Mouse (Mus musculus) gastrocnemius, postnatal 14 days (tissue): Measurements from ENCODE around the gene Fam149a. TPM values are rescaled to one million over a fixed set of nuclear protein-coding genes. Genes with fewer than 3 reads are reported as not detected.
A peak's percentile ranks its signal among the peaks of the same experiment; 100 is the strongest.

Experiments used
- DNase-seq: peaks from one replicate; pipeline ENCODE4 v3.0.0; 2021; ENCODE audit warnings: mixed read lengths
- intact Hi-C: fragments of 180-260 bp; cut with DNase I; formaldehyde crosslinking; loops from one replicate; pipeline ENCODE4 v1.15.1; 2025; ENCODE audit warnings: low total_unique reads
- long read RNA-seq, 2 experiments: library from polyadenylated mRNA; stranded (forward); transcript quantifications; one replicate each; pipeline ENCODE4 v2.0.0; 2021
- total RNA-seq, 2 experiments: library from RNA; stranded (reverse); gene quantifications; 2 replicates each; pipeline ENCODE4 v1.2.3; 2021

Gene Fam149a
- 1 to 10 TPM; 3.2 to 3.7 TPM for total RNA-seq
- long read RNA-seq, experiment 1, transcript Fam149a-203 (14 exons, 2,661 nt): major isoform, 5 of 6 reads
- long read RNA-seq, experiment 1, partial matches to known transcripts: 1 of 6 reads
- long read RNA-seq, experiment 1, other reads (novel, unspliced or antisense): 0 of 6 reads
- long read RNA-seq, experiment 2, transcript Fam149a-203 (14 exons, 2,661 nt): major isoform, 6 of 7 reads
- long read RNA-seq, experiment 2, partial matches to known transcripts: 0 of 7 reads
- long read RNA-seq, experiment 2, other reads (novel, unspliced or antisense): 1 of 7 reads

DNA sequence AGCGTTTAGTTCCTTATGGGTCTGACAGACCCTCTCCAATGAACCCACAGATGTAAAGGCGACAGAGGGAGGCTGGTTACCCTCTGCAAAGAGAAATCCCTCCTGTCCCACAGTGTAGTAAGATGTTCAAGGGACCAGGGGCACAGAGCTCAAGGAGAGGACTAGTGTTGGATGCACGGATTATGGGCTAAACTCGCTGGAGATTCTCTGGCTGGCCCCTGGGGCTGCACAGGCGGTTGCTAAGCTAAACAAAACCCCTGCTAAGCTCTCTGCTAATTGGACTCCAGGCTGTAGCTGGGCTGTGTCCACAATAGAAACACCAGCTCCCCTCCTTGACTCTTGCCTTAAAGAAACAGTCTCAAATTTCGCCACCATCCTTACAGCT lies at the start of gene Fam149a:
Gene Fam149a, minus strand, starts transcription at position 329 of the 385 bp plus-strand sequence.
- intact Hi-C loops: no loop called here
- no peak for DNase-seq

GRCm38 (mm10) chr8:45420151-45420550 lies 38.1 kb upstream of the Fam149a start:
- DNase-seq: no peak
- intact Hi-C loops: no loop called here

DNA sequence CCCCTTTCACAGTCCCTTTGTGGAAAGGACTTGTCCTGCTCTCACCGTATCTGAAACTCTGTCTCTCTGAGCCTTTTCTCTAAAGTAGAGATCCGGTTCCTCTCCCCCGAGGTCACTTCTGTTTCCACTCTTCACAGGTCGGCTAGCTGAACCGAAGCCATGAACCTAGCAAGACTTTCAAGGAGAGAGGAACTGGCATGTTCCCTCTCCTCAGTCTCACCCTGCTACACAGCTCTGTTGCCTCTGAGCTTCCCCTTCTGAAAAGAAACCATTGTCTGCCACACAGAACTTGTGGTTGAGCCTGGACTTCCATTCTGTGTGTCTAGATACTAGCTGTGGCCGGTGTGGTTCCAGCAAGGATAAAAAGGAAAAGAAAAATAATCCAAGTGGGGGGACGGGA lies 32.9 kb upstream of the Fam149a start:
- intact Hi-C loops: no loop called here
- no peak for DNase-seq

DNA sequence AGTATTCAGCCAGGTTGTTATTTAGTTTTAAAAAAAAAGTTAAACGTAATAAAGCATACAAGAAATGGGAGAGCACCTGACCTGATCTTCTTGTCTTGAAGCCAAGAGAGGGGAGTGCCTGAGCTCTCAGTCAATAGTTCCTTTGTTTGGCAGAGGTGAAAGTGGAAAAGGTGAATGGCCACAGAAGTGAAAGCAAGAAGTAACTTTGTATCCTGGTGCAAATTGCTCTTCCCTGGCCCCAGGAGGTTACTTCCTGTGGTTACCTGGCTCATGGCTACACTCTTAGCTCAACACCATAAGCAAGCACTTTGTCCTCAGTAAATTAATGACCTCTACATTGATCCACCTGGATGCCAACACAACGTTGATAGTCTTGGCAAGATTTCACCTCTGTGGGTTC lies 28.8 kb upstream of the Fam149a start, which contains the start of gene Tlr3:
Gene Tlr3, minus strand, starts transcription at position 199 of the 400 bp plus-strand sequence.
- intact Hi-C loops: no loop called here
- DNase-seq: no peak

DNA sequence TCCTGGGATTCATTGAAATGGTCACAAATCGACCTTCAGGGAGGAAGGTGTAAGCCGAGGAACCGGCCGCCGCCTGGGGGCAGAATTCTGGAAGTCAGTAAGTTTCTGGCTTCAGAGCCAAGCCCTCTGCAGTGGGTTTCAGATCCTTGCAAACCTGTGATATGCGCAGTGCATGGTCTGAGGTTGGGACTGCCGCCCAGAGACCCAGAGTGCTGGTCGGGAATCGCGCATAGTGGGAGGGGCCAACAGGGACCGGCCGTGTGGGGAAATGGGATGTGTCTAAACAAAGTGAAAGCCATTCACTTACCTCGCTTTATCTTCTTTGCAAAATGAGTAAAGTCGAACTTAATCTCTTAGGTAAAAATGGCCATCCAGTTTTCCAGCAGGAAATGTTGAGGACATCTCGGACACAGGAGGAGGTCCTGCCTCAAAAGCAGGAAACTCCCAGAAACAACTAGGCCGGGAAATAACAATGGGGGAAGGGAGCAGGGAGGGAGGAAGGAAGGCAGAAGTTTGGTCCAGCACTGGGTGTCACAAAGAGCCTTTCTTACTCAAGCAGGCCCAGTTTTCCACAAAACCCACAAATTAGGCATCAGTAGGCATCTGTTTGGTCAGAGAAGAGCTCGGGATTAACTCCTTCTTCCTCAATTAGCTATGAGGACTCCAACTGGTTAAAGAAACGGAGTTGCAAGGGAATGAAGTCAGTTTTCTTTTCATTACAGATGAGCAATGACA lies 28.2 kb upstream of the Fam149a start:
- intact Hi-C loops: no loop called here
- DNase-seq: peak; percentile 68

DNA sequence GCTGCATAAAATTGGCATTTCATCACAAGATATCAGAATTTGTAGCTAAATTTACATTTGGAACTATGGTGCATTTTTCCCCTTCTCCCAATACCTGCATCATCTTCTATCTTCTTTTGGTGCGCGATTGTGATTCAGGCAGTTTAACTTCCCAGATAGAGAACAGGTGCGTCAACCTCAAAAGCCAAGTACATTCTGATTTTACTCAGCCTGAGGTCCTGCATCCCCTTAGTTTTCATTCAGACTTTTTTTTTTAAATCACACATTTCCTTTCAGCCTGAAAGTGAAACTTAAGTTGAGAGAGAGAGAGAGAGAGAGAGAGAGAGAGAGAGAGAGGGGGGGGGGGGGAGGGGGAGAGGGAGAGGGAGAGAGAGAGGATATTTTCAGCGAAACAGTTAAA lies 27.6 kb upstream of the Fam149a start:
- intact Hi-C loops: no loop called here
- no peak for DNase-seq

DNA sequence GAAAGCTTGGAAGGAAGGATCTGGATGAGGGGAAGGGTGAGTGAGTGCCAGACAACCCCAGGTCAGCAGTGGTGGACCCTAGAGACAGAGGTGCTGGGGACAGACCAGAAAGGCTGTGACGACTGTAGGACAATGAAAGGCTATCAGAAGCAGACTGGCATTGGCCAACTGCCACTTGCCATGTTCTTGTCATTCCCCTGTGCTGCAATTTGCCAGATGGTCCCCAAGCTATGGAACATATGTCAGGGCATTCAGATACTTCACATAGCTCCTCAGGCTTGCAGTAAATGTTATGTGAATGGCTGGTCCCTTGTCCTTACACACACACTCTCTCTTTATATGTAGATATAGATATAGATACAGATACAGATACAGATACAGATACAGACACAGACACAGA lies 1.2 kb upstream of the Fam149a start:
- intact Hi-C loops: no loop called here
- DNase-seq: no peak

- no peak for DNase-seq
- intact Hi-C loops: no loop called here
These were observed 772 bp downstream of the Fam149a start for GRCm38 (mm10) chr8:45381075-45381962.

DNA sequence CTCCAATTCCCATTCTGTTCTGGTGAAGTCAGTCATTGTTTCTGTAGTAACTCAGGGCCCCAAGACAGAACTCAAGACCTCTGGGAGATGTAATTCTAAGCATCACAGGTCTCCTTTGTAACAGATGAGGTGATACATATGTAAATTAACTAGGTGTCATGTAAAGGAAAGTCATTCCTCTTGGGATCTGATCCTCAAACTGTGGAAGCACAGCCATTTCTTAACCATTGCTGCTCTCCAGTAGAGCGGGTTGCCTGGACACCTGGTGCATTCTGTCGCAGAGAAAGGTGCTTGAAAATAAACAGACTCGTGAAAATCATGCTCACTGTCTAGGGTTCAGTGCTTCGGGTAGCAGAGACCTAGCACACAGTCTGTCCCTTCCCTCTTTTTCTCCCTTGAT lies 1.5 kb downstream of the Fam149a start:
- intact Hi-C loops: no loop called here
- DNase-seq: no peak

GRCm38 (mm10) chr8:45374071-45374470 lies 8.0 kb downstream of the Fam149a start:
- intact Hi-C loops: no loop called here
- DNase-seq: no peak

DNA sequence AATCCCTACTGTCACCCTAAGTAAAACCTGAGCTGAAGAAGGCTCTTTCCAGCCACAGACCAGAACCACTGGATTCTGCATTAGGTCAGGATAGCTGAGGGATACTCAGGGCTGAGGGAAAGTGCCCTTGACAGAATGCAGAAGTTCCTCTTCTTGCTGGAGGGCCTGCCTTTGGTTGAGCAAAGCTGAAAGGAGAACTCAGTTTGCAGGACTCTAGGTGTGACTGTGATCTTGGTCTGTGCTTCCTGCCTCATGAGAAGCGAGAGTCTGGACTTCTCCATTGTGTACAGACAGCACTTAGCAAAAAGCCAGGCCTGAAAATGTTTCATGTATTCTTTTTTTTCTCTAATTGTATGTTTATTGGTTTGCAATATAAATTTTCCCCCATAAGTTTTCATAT lies 14.9 kb downstream of the Fam149a start:
- no peak for DNase-seq
- intact Hi-C loops: no loop called here

DNA sequence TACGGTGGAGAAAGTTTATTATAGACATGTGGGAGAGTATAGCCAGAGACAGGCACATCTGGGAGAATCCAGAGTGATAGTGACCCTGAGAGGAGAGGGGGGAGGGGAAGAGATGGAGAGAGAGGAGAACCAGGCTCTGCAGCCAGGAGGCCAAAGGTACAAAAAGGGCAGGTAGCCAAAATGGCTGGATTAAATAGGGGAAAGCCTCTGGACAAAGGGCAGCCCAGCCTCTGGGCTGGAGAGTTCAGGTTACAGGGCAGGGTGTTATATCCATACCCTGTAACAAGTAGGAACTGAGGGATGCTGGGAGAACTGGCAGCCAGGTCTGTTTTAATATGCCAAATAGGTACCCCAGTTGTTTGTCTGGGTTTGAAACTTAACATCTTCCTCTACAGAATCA lies 18.9 kb downstream of the Fam149a start:
- intact Hi-C loops: no loop called here
- DNase-seq: no peak

GRCm38 (mm10) chr8:45362323-45362722 lies 19.8 kb downstream of the Fam149a start:
- no peak for DNase-seq

DNA sequence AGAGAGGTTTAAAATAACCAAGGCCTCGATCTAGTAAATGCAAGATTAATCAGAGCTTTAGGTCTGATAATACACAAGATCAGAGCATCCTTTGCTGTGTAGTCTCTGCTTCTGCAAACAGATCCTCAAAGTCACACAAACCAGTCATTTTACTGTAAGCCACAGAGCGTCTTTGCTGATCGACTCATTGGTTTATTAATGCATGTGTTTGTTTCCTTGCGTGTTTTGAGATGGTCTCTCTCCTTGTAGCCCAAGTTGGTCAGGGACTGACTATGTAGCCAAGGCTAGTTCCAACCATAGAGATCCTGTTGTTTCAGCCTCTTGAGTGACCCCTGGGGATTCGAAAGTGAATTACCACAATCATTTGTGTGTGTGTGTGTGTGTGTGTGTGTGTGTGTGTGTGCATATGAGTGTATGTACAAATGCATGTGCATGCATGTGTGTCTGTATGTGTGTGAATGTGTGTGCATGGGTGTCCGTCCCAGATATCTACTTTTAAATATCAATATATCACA lies 22.9 kb downstream of the Fam149a start:
- intact Hi-C loops: no loop called here
- DNase-seq: no peak

More at GRCm38 (mm10) chr8:45362323-45362722, 19.8 kb downstream of the Fam149a start:
- intact Hi-C loops: no loop called here

- intact Hi-C loops: no loop called here
- DNase-seq: peak; percentile 59
These were observed 23.8 kb downstream of the Fam149a start for GRCm38 (mm10) chr8:45358132-45358918.

DNA sequence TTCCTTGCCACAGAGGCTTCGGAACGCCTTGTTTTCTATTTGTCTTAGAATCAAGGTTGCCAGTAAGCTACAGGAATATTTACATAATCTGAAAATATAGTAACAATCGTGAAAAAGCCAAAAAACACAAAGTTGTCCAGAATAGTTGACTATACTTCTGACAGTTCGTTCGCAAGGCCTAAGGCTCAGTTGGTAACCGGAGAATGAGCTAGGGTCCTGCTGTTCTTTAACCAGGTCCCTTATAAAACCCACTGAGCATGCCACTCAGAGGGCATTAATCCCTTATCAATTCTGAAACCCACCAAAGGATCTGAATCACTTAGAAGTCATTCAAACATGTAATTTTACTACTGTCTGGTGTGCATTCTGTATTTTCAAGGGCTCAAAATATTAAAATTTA lies 26.3 kb downstream of the Fam149a start:
- DNase-seq: no peak
- intact Hi-C loops: no loop called here

DNA sequence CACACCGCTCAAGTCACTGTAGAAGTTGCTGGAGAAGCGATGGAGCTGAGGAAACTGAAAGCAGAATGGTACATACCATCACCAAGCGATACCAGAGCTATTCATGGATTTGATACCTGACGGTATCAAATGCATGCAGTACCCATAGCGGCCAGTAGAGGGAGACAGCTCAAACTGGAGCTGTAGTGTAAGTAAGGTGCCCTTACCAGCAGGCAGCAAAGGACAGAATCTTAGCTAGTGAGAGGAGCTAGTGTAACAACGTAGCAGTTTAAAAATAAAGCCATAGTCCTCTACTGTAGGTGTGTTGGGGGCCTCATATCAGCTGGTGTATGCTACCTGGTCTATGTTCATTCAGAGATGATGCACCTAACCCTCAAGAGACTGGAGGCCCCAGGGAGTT lies 37.1 kb downstream of the Fam149a start:
- intact Hi-C loops: no loop called here
- peak; percentile 21 for DNase-seq

GRCm38 (mm10) chr8:45344298-45344697 lies 37.8 kb downstream of the Fam149a start:
- intact Hi-C loops: no loop called here
- no peak for DNase-seq
